Mouse (Mus musculus) MEL (cell line): ENCODE results near the gene Arhgap28. TPM values are rescaled to one million over a fixed set of nuclear protein-coding genes. Genes with fewer than 3 reads are reported as not detected.

Source experiments
- DNase-seq: peaks from one replicate; pipeline ENCODE4 v3.0.0; 2011; ENCODE audit warnings: low read depth, low spot score
- H3K27ac ChIP-seq: 2 replicates; pipeline ENCODE4 v1.5.1; 2012; ENCODE audit warnings: low read depth, mild to moderate bottlenecking, control low read depth, low read length, moderate library complexity; ENCODE audit not compliant: control insufficient read depth
- H3K27me3 ChIP-seq, 2 experiments: fragments of 150-350 bp in 1 of 2; sonication (generic) in 1 of 2; 2 replicates each; pipeline ENCODE4 v1.6.1; 2012; ENCODE audit warnings: low read length in 2 of 2, mild to moderate bottlenecking in 2 of 2, improper control_type of control experiment in 1 of 2, moderate library complexity in 1 of 2; ENCODE audit not compliant: insufficient read depth in 2 of 2, control insufficient read depth in 1 of 2
- H3K36me3 ChIP-seq, 2 experiments: 2 replicates each; pipeline ENCODE4 v1.6.1; 2012 to 2014; ENCODE audit warnings: low read length in 2 of 2, improper control_type of control experiment in 1 of 2, inconsistent platforms in 1 of 2, mild to moderate bottlenecking in 1 of 2; ENCODE audit not compliant: insufficient read depth in 2 of 2, control insufficient read depth in 1 of 2
- H3K4me1 ChIP-seq, 2 experiments: fragments of 150-350 bp in 1 of 2; sonication (generic) in 1 of 2; 2 replicates each; pipeline ENCODE4 v1.6.1; 2012; ENCODE audit warnings: low read length in 2 of 2, improper control_type of control experiment in 1 of 2, mild to moderate bottlenecking in 1 of 2; ENCODE audit not compliant: insufficient read depth in 2 of 2, control insufficient read depth in 1 of 2
- H3K4me3 ChIP-seq, 2 experiments: fragments of 150-350 bp in 1 of 2; sonication (generic) in 1 of 2; 2 replicates each; pipeline ENCODE4 v1.5.1; 2012; ENCODE audit warnings: low read depth in 2 of 2, low read length in 2 of 2, mild to moderate bottlenecking in 2 of 2, moderate library complexity in 2 of 2, control low read depth in 1 of 2, improper control_type of control experiment in 1 of 2; ENCODE audit not compliant: control insufficient read depth in 1 of 2, insufficient read depth in 1 of 2
- H3K79me2 ChIP-seq: 2 replicates; pipeline ENCODE4 v1.6.1; 2012; ENCODE audit warnings: mild to moderate bottlenecking, low read length, moderate library complexity; ENCODE audit not compliant: control insufficient read depth, poor library complexity, insufficient read depth
- H3K9ac ChIP-seq: 2 replicates; pipeline ENCODE4 v1.6.1; 2012; ENCODE audit warnings: low read depth, mild to moderate bottlenecking, control low read depth, low read length, moderate library complexity; ENCODE audit not compliant: control insufficient read depth, poor library complexity, severe bottlenecking
- H3K9me3 ChIP-seq: fragments of 150-350 bp; sonication (generic); replicated peaks from 2 replicates; pipeline ENCODE4 v1.6.1; 2012; ENCODE audit warnings: mild to moderate bottlenecking, low read length, improper control_type of control experiment, moderate library complexity; ENCODE audit not compliant: insufficient read depth
- BHLHE40 ChIP-seq: IDR thresholded peaks from 2 replicates; pipeline ENCODE4 v1.6.1; 2012; ENCODE audit warnings: low read depth, mild to moderate bottlenecking, inconsistent platforms, low read length, improper control_type of control experiment, borderline replicate concordance
- CHD2 ChIP-seq: IDR thresholded peaks from 2 replicates; pipeline ENCODE4 v1.6.1; 2011; ENCODE audit warnings: low read length, improper control_type of control experiment
- CTCF ChIP-seq, 3 experiments: IDR thresholded peaks in 2 of 3; conservative IDR thresholded peaks in 1 of 3; 2 replicates each; pipeline ENCODE4 v1.5.1; 2011 to 2012; ENCODE audit warnings: low read length in 3 of 3, low read depth in 2 of 3, mild to moderate bottlenecking in 2 of 3, improper control_type of control experiment in 1 of 3, inconsistent platforms in 1 of 3, mixed read lengths in 1 of 3, moderate library complexity in 1 of 3; ENCODE audit not compliant: control insufficient read depth in 1 of 3, insufficient read depth in 1 of 3, poor library complexity in 1 of 3, severe bottlenecking in 1 of 3
- E2F4 ChIP-seq: IDR thresholded peaks from 2 replicates; pipeline ENCODE4 v1.6.1; 2011; ENCODE audit warnings: low read depth, low read length, improper control_type of control experiment, borderline replicate concordance
- HCFC1 ChIP-seq: IDR thresholded peaks from 2 replicates; pipeline ENCODE4 v1.6.1; 2012; ENCODE audit warnings: low read depth, mild to moderate bottlenecking, inconsistent platforms, low read length, improper control_type of control experiment, moderate library complexity
- JUND ChIP-seq: IDR thresholded peaks from 2 replicates; pipeline ENCODE4 v1.6.1; 2011; ENCODE audit warnings: low read depth, mild to moderate bottlenecking, improper control_type of control experiment, low read length
- MAFK ChIP-seq: IDR thresholded peaks from 2 replicates; pipeline ENCODE4 v1.6.1; 2011; ENCODE audit warnings: low read depth, mild to moderate bottlenecking, low read length, improper control_type of control experiment, borderline replicate concordance
- MAX ChIP-seq: IDR thresholded peaks from 2 replicates; pipeline ENCODE4 v1.6.1; 2011; ENCODE audit warnings: low read length, improper control_type of control experiment
- MAZ ChIP-seq: IDR thresholded peaks from 2 replicates; pipeline ENCODE4 v1.6.1; 2012; ENCODE audit warnings: low read depth, mild to moderate bottlenecking, inconsistent platforms, low read length, improper control_type of control experiment
- MYB ChIP-seq: IDR thresholded peaks from 2 replicates; pipeline ENCODE4 v1.6.1; 2011; ENCODE audit warnings: mild to moderate bottlenecking, low read depth, low read length, improper control_type of control experiment
- MYC ChIP-seq: IDR thresholded peaks from 2 replicates; pipeline ENCODE4 v1.6.1; 2011; ENCODE audit warnings: low read depth, mild to moderate bottlenecking, low read length, improper control_type of control experiment, moderate library complexity
- NRF1 ChIP-seq: IDR thresholded peaks from 2 replicates; pipeline ENCODE4 v1.6.1; 2014; ENCODE audit warnings: low read depth, mild to moderate bottlenecking, inconsistent platforms, low read length, improper control_type of control experiment, moderate library complexity; ENCODE audit not compliant: poor library complexity, insufficient read depth, severe bottlenecking
- POLR2A ChIP-seq, 2 experiments: IDR thresholded peaks; 2 replicates each; pipeline ENCODE4 v1.6.1; 2011 to 2012; ENCODE audit warnings: low read length in 2 of 2, mild to moderate bottlenecking in 2 of 2, control low read depth in 1 of 2, improper control_type of control experiment in 1 of 2, low read depth in 1 of 2, moderate library complexity in 1 of 2; ENCODE audit not compliant: control insufficient read depth in 1 of 2, insufficient read depth in 1 of 2, poor library complexity in 1 of 2
- POLR2AphosphoS2 ChIP-seq: IDR thresholded peaks from 2 replicates; pipeline ENCODE4 v1.6.1; 2011; ENCODE audit warnings: low read length, improper control_type of control experiment
- POLR2AphosphoS5 ChIP-seq: IDR thresholded peaks from 2 replicates; pipeline ENCODE4 v1.6.1; 2012; ENCODE audit warnings: low read depth, borderline replicate concordance, mild to moderate bottlenecking, inconsistent platforms, low read length, moderate library complexity, mixed read lengths
- RAD21 ChIP-seq: IDR thresholded peaks from 2 replicates; pipeline ENCODE4 v1.6.1; 2011; ENCODE audit warnings: mild to moderate bottlenecking, low read depth, low read length, improper control_type of control experiment
- RCOR1 ChIP-seq: IDR thresholded peaks from 2 replicates; pipeline ENCODE4 v1.6.1; 2012; ENCODE audit warnings: low read depth, mild to moderate bottlenecking, inconsistent platforms, low read length, improper control_type of control experiment
- SIN3A ChIP-seq: IDR thresholded peaks from 2 replicates; pipeline ENCODE4 v1.6.1; 2012; ENCODE audit warnings: low read length, improper control_type of control experiment, inconsistent platforms
- TCF12 ChIP-seq: IDR thresholded peaks from 2 replicates; pipeline ENCODE4 v1.6.1; 2014; ENCODE audit warnings: low read depth, mild to moderate bottlenecking, inconsistent platforms, low read length, improper control_type of control experiment, moderate library complexity
- USF1 ChIP-seq: IDR thresholded peaks from 2 replicates; pipeline ENCODE4 v1.6.1; 2014; ENCODE audit warnings: low read depth, mild to moderate bottlenecking, inconsistent platforms, low read length, improper control_type of control experiment, moderate library complexity
- ZKSCAN1 ChIP-seq: IDR thresholded peaks from 2 replicates; pipeline ENCODE4 v1.6.1; 2012; ENCODE audit warnings: low read depth, mild to moderate bottlenecking, inconsistent platforms, low read length, improper control_type of control experiment, moderate library complexity
- ZNF384 ChIP-seq: IDR thresholded peaks from 2 replicates; pipeline ENCODE4 v1.6.1; 2012; ENCODE audit warnings: low read depth, mild to moderate bottlenecking, inconsistent platforms, low read length, improper control_type of control experiment
- polyA plus RNA-seq, 2 experiments: library from polyadenylated mRNA; stranded (reverse) in 1 of 2; unstranded in 1 of 2; fragments of >175 nt in 1 of 2; fragments of >200 nt in 1 of 2; gene quantifications; 2 replicates each; pipeline versions ENCODE4 v1.2.1 to v1.2.4; 2012; ENCODE audit warnings: low replicate concordance in 2 of 2, low read depth in 1 of 2; ENCODE audit not compliant: insufficient read length in 2 of 2, insufficient read depth in 1 of 2, missing spikeins in 1 of 2
- total RNA-seq: library from RNA; depleted of rRNA; stranded (reverse); fragments of 300-350 nt; gene quantifications from 2 replicates; pipeline ENCODE4 v1.2.3, GENCODE M21; 2012

Arhgap28 gene
- total and polyA plus RNA-seq, 3 experiments: not detected

DNA sequence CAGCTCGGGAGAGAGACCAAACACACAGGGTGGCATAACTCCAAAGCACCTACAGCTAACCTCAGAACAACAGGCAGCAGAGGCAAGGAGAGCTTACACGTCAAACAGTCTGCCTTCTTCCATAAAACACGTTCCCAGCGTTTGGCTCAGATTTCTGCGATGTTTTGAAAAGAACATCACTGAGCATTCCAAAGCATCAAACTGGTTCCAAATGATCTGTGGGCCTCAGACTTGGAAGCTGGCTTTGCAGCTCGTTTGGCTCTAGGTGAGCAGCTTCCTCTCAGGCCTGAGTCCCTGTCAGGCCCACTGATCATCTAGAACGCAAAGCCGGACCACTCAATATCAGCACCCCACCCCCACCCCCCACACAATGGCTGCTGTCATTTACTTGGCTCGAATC is 137.9 kb downstream of the Arhgap28 start (continued):
- no peak for TF ChIP-seq BHLHE40
- no peak for TF ChIP-seq RAD21

DNA sequence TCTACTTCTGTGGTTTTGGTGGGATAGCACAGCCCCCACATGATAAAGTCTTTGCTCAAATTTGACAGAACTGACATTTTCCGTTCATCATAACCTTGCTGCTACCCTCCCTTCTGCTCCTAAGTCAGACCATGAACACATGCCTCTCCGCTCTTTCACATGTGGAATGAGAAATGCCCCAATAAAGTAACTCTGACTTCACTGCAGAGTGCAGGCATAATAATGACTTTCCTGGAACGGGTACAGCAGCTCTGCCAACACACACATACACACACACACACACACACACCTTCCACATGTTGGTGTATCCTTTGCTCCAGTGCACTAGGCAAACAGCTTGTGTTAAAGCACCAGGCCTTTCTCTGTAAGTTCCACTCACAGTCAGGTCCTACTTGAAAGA is 139.0 kb downstream of the Arhgap28 start:
- H3K79me2 ChIP-seq: no peaks in the 10 kb centered on the region
- H3K9ac ChIP-seq: no peak overlapping the region
- DNase-seq: no peak
- no peaks in the 10 kb centered on the region for H3K27me3 ChIP-seq
- no peaks in the 10 kb centered on the region for H3K36me3 ChIP-seq
- no peaks in the 10 kb centered on the region for H3K4me1 ChIP-seq
- H3K4me3 ChIP-seq: no peak overlapping the region
- no peak for TF ChIP-seq SIN3A
- TF ChIP-seq ZKSCAN1: no peak
- no peak for TF ChIP-seq JUND
- no peak for TF ChIP-seq HCFC1
- no peak for TF ChIP-seq BHLHE40
- TF ChIP-seq ZNF384: no peak
- TF ChIP-seq POLR2AphosphoS5: no peak
- no peak for TF ChIP-seq MAFK
- TF ChIP-seq USF1: no peak
- no peak for TF ChIP-seq TCF12
- TF ChIP-seq POLR2A (IDR thresholded peaks at IDR 0.05; ENCODE audit: control insufficient read depth in 1 of 2, insufficient read depth in 1 of 2, low read depth in 1 of 2, low read length in 2 of 2, poor library complexity in 1 of 2): no peak
- TF ChIP-seq MAX: no peak
- no peak for TF ChIP-seq NRF1
- no peak for TF ChIP-seq E2F4
- no peak for TF ChIP-seq RCOR1
- TF ChIP-seq CHD2: no peak
- no peak for TF ChIP-seq CTCF (IDR thresholded peaks at IDR 0.05 in 2 of 3, conservative IDR thresholded peaks at IDR 0.05 in 1 of 3; ENCODE audit: control insufficient read depth in 1 of 3, insufficient read depth in 1 of 3, low read depth in 2 of 3, low read length in 3 of 3, poor library complexity in 1 of 3, severe bottlenecking in 1 of 3)
- TF ChIP-seq RAD21: no peak
- no peak for TF ChIP-seq MAZ
- TF ChIP-seq POLR2AphosphoS2: no peak
- no peak overlapping the region for H3K27ac ChIP-seq
- no peaks in the 10 kb centered on the region for H3K9me3 ChIP-seq

DNA sequence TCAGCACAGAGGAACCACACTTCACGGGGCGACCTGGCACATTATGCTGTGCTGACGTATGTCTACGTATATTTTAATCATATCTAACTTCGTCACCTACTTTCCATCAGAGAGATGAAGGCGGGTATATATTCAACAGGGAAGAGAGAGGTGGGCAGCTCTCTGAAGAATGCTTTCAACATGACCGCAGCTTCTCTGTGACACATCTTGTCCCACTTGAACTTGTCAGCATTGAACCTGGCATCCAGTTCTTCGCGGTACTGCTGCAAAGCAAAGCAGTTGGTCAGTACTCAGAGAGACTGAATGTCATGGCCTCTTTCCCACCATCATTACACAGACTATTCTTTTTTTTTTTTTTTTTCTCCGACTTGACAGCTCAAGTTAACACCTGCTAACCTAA is 139.6 kb downstream of the Arhgap28 start:
- no peaks in the 10 kb centered on the region for H3K4me1 ChIP-seq
- no peaks in the 10 kb centered on the region for H3K79me2 ChIP-seq
- no peak for DNase-seq
- no peak for TF ChIP-seq USF1
- no peak for TF ChIP-seq MYB
- TF ChIP-seq NRF1: no peak
- no peak for TF ChIP-seq MYC
- TF ChIP-seq ZKSCAN1: no peak
- TF ChIP-seq POLR2A (IDR thresholded peaks at IDR 0.05; ENCODE audit: control insufficient read depth in 1 of 2, insufficient read depth in 1 of 2, low read depth in 1 of 2, low read length in 2 of 2, poor library complexity in 1 of 2): no peak
- TF ChIP-seq CHD2: no peak
- TF ChIP-seq POLR2AphosphoS2: no peak
- TF ChIP-seq MAFK: no peak
- TF ChIP-seq, all 39 proteins: peak for 0
- Histone ChIP-seq H3K27ac (no peak overlapping the region), H3K9ac (no peak overlapping the region), H3K4me3 (no peak overlapping the region), H3K27me3 (no peaks in the 10 kb centered on the region), H3K9me3 (no peaks in the 10 kb centered on the region), H3K36me3 (no peaks in the 10 kb centered on the region)
